In genomic region chr1:45769321-45769720, GRCm38 (mm10) we compare ENCODE assay signal across 21 mouse cellular contexts. TPM values are rescaled to one million over a fixed set of nuclear protein-coding genes. Genes with fewer than 3 reads are reported as not detected.
DNase-seq lines count a peak whose midpoint lies in the region; TF ChIP-seq lines count a peak whose summit lies in the region.
"Had no signal": no experiment of that assay in that cellular context is flagged by ENCODE, and none has a peak within 500 bp of the region (broad histone marks: within the 10 kb centered on the region; RNA-seq: fewer than 3 reads in every experiment).

No protein-coding gene starts in this region.

- H3K36me3 ChIP-seq in ES-E14 (ENCODE audit: control insufficient read depth, insufficient read depth, low read length, poor library complexity, severe bottlenecking) = no peaks in the 10 kb centered on the region
- H3K36me3 ChIP-seq: embryonic facial prominence, embryonic 13.5 days; forebrain, embryonic 12.5 days; forebrain, embryonic 15.5 days; hindbrain, embryonic 12.5 days; hindbrain, embryonic 15.5 days had no signal

- TF ChIP-seq CTCF in gastrocnemius, adult 2 months (IDR thresholded peaks at IDR 0.05) = no peak

- no peak overlapping the region for H3K9ac ChIP-seq in ES-E14 (ENCODE audit: insufficient read depth, low read depth, low read length, poor library complexity, severe bottlenecking)
- H3K9ac ChIP-seq: embryonic facial prominence, embryonic 13.5 days; forebrain, embryonic 12.5 days; forebrain, embryonic 15.5 days; hindbrain, embryonic 12.5 days; hindbrain, embryonic 15.5 days had no signal

- in situ Hi-C loops in ES-E14 (cut with MboI; ENCODE audit: low sequenced_read_pairs in 2 of 2, unreplicated experiment in 2 of 2) = loop anchor here (10.0 to 25.0 kb wide), 3 partner anchors 332 to 1025 kb away; no protein-coding TSS in a partner anchor

- peak overlapping the region; percentile 4; the same call in 1 of the 2 replicates for H3K27ac ChIP-seq in ES-E14 (ENCODE audit: insufficient read depth, low read depth, low read length, poor library complexity, severe bottlenecking)
- no peak overlapping the region for H3K27ac ChIP-seq in gastrocnemius, adult 2 months
- H3K27ac ChIP-seq: forebrain, embryonic 12.5 days; forebrain, embryonic 15.5 days; hindbrain, embryonic 12.5 days; hindbrain, embryonic 15.5 days had no signal

- no peaks in the 10 kb centered on the region for H3K9me3 ChIP-seq in ES-E14 (ENCODE audit: control insufficient read depth, insufficient read depth, low read depth, low read length)
- H3K9me3 ChIP-seq: embryonic facial prominence, embryonic 13.5 days; forebrain, embryonic 12.5 days; forebrain, embryonic 15.5 days; hindbrain, embryonic 12.5 days; hindbrain, embryonic 15.5 days had no signal

- intact Hi-C loops in gastrocnemius, adult 2 months (cut with DNase I) = loop anchor here (5.0 kb wide), 3 partner anchors 97 to 337 kb away; no protein-coding TSS in a partner anchor

- H3K4me3 ChIP-seq in ES-E14 (ENCODE audit: insufficient read depth in 1 of 2, low read depth in 1 of 2, low read length in 2 of 2, poor library complexity in 1 of 2, severe bottlenecking in 1 of 2) = no peak overlapping the region
- no peak overlapping the region for H3K4me3 ChIP-seq in gastrocnemius, adult 2 months
- H3K4me3 ChIP-seq: embryonic facial prominence, embryonic 13.5 days; erythroblast, embryonic 14.5 days; forebrain, embryonic 12.5 days; forebrain, embryonic 15.5 days; hindbrain, embryonic 12.5 days; hindbrain, embryonic 15.5 days had no signal

- peaks cover 0 to 3% of the 10 kb centered on the region in 2 experiments; a peak in 1 of 4 replicates for H3K4me1 ChIP-seq in ES-E14 (ENCODE audit: control insufficient read depth in 2 of 2, insufficient read depth in 2 of 2, low read length in 2 of 2, poor library complexity in 1 of 2)
- H3K4me1 ChIP-seq: forebrain, embryonic 12.5 days; forebrain, embryonic 15.5 days; hindbrain, embryonic 12.5 days; hindbrain, embryonic 15.5 days had no signal

- peak; percentile 4 to 13 for DNase-seq in cerebellum, adult 18-20 months
- DNase-seq in cerebellum, adult 11 months = no peak
- DNase-seq in cerebellum, postnatal 10 days = peak; percentile 44 to 56
- no peak for DNase-seq in cerebellum, adult 9-10 months
- no peak for DNase-seq in ES-E14 (ENCODE audit: low read depth, low spot score)
- peak; percentile 49 to 60 for DNase-seq in cerebellum, postnatal 14 days
- no peak for DNase-seq in frontal cortex, postnatal 10 days (ENCODE audit: low spot score in 2 of 2)
- DNase-seq in gastrocnemius, adult 2 months = no peak
- DNase-seq: adrenal gland, adult 8-10 months; adrenal gland, postnatal 25 days; B cell, adult 2 months; gastrocnemius, postnatal 14 days; heart, adult 11 months; kidney, adult 18-20 months; kidney, adult 9 months had no signal

TF ChIP-seq in ES-E14, 5 proteins besides CTCF, POLR2A, EP300 and RAD21:
- TF ChIP-seq ZNF384 (IDR thresholded peaks at IDR 0.05; ENCODE audit: low read depth, low read length) (no peak), MAFK (IDR thresholded peaks at IDR 0.05; ENCODE audit: insufficient read depth, low read depth, low read length) (no peak), CHD2 (IDR thresholded peaks at IDR 0.05; ENCODE audit: low read depth, low read length) (no peak), HCFC1 (IDR thresholded peaks at IDR 0.05; ENCODE audit: borderline replicate concordance, insufficient read depth, low read length) (no peak), ZC3H11A (IDR thresholded peaks at IDR 0.05; ENCODE audit: borderline replicate concordance, low read depth, low read length) (no peak)

RNA-seq across cellular contexts. Expression of gene Wdr75, which starts 25.6 kb away (rescaled TPM):
- 114 and 128 TPM in 2 replicates for total RNA-seq in ES-E14 (2012; rRNA removed)
- 10 to 100 TPM; 18.5 to 24.7 TPM for total RNA-seq in gastrocnemius, adult 2 months (2021)

Comparison
In these comparisons a context has a peak if more than half of its experiments do, and no peak if none do; other contexts are left out.
1. DNase-seq: peak in cerebellum, adult 18-20 months (2 of 2), cerebellum, postnatal 10 days (2 of 2) and cerebellum, postnatal 14 days (2 of 2); none in cerebellum, adult 11 months (single experiment), cerebellum, adult 9-10 months (single experiment), ES-E14 (single experiment), frontal cortex, postnatal 10 days (0 of 2) and gastrocnemius, adult 2 months (single experiment).